Mouse (Mus musculus): Measurements from ENCODE around the gene Toe1. TPM values are rescaled to one million over a fixed set of nuclear protein-coding genes. Genes with fewer than 3 reads are reported as not detected.

Toe1 gene
- total and polyA plus RNA-seq, 3 experiments, result 3.5 to 46.1 (median 12.5) TPM

- Histone ChIP-seq H3K27me3 (ENCODE audit: insufficient read depth, low read length) (peaks cover 38% of the 10 kb centered on the region), H3K4me1 (ENCODE audit: insufficient read depth, low read depth, low read length) (peaks cover 5% of the 10 kb centered on the region), H3K9me3 (replicated peaks) (no peaks in the 10 kb centered on the region), H3K4me3 (ENCODE audit: low read depth, low read length) (no peak overlapping the region; the same call in 1 of the 2 replicates), H3K36me3 (replicated peaks) (peaks cover 27% of the 10 kb centered on the region)
- no peak for TF ChIP-seq TAL1 (conservative IDR thresholded peaks at IDR 0.05; ENCODE audit: low read depth, low read length)
- TF ChIP-seq POLR2AphosphoS5 (IDR thresholded peaks at IDR 0.05; ENCODE audit: insufficient replicate concordance, low read depth, low read length), result no peak
- no peak for TF ChIP-seq GATA2 (IDR thresholded peaks at IDR 0.05; ENCODE audit: borderline replicate concordance, low read depth, low read length)
- no peak for TF ChIP-seq GATA1 (IDR thresholded peaks at IDR 0.05; ENCODE audit: borderline replicate concordance, low read length)
- TF ChIP-seq CTCF (IDR thresholded peaks at IDR 0.05; ENCODE audit: low read depth, low read length), result no peak
- DNase-seq (ENCODE audit: low spot score) (no peak), ATAC-seq (ENCODE audit: extremely low read depth, insufficient number of reproducible peaks, low FRiP score, poor library complexity, severe bottlenecking) (no peak)
Measured at GRCm38 (mm10) chr4:116820902-116821693, 13.7 kb upstream of the Toe1 start.

- H3K4me1 ChIP-seq (ENCODE audit: insufficient read depth, low read depth, low read length), result peaks cover 5% of the 10 kb centered on the region
- H3K9me3 ChIP-seq (replicated peaks), result no peaks in the 10 kb centered on the region
- peaks cover 35% of the 10 kb centered on the region for H3K36me3 ChIP-seq (replicated peaks)
- DNase-seq (ENCODE audit: low spot score) (no peak), ATAC-seq (ENCODE audit: extremely low read depth, insufficient number of reproducible peaks, low FRiP score, poor library complexity, severe bottlenecking) (no peak)
- no peak overlapping the region for H3K4me3 ChIP-seq (ENCODE audit: low read depth, low read length)
- peaks cover 35% of the 10 kb centered on the region for H3K27me3 ChIP-seq (ENCODE audit: insufficient read depth, low read length)
- TF ChIP-seq CTCF (IDR thresholded peaks at IDR 0.05; ENCODE audit: low read depth, low read length) (no peak), GATA2 (IDR thresholded peaks at IDR 0.05; ENCODE audit: borderline replicate concordance, low read depth, low read length) (no peak)
Measured at GRCm38 (mm10) chr4:116819968-116820901, 12.8 kb upstream of the Toe1 start.

GRCm38 (mm10) chr4:116817486-116817885 is 10.0 kb upstream of the Toe1 start:
- no peak for TF ChIP-seq POLR2AphosphoS5 (IDR thresholded peaks at IDR 0.05; ENCODE audit: insufficient replicate concordance, low read depth, low read length)
- TF ChIP-seq GATA2 (IDR thresholded peaks at IDR 0.05; ENCODE audit: borderline replicate concordance, low read depth, low read length), result no peak
- no peak for TF ChIP-seq TAL1 (conservative IDR thresholded peaks at IDR 0.05; ENCODE audit: low read depth, low read length)
- TF ChIP-seq CTCF (IDR thresholded peaks at IDR 0.05; ENCODE audit: low read depth, low read length), result no peak
- TF ChIP-seq GATA1 (IDR thresholded peaks at IDR 0.05; ENCODE audit: borderline replicate concordance, low read length), result no peak
- H3K4me1 ChIP-seq (ENCODE audit: insufficient read depth, low read depth, low read length), result peaks cover 5% of the 10 kb centered on the region
- H3K36me3 ChIP-seq (replicated peaks), result peaks cover 48% of the 10 kb centered on the region
- peaks cover 21% of the 10 kb centered on the region for H3K27me3 ChIP-seq (ENCODE audit: insufficient read depth, low read length)
- no peak overlapping the region for H3K4me3 ChIP-seq (ENCODE audit: low read depth, low read length)
- no peaks in the 10 kb centered on the region for H3K9me3 ChIP-seq (replicated peaks)
- DNase-seq (ENCODE audit: low spot score) (no peak), ATAC-seq (ENCODE audit: extremely low read depth, insufficient number of reproducible peaks, low FRiP score, poor library complexity, severe bottlenecking) (no peak)

- peaks cover 3% of the 10 kb centered on the region; the same call in 1 of the 2 replicates for H3K27me3 ChIP-seq (ENCODE audit: insufficient read depth, low read length)
- TF ChIP-seq POLR2AphosphoS5 (IDR thresholded peaks at IDR 0.05; ENCODE audit: insufficient replicate concordance, low read depth, low read length) (no peak), TAL1 (conservative IDR thresholded peaks at IDR 0.05; ENCODE audit: low read depth, low read length) (no peak), GATA1 (IDR thresholded peaks at IDR 0.05; ENCODE audit: borderline replicate concordance, low read length) (no peak), CTCF (IDR thresholded peaks at IDR 0.05; ENCODE audit: low read depth, low read length) (no peak), GATA2 (IDR thresholded peaks at IDR 0.05; ENCODE audit: borderline replicate concordance, low read depth, low read length) (no peak)
- H3K9me3 ChIP-seq (replicated peaks), result no peaks in the 10 kb centered on the region
- H3K4me1 ChIP-seq (ENCODE audit: insufficient read depth, low read depth, low read length), result peaks cover 14% of the 10 kb centered on the region
- ATAC-seq (ENCODE audit: extremely low read depth, insufficient number of reproducible peaks, low FRiP score, poor library complexity, severe bottlenecking) (no peak), DNase-seq (ENCODE audit: low spot score) (no peak)
- no peak overlapping the region for H3K4me3 ChIP-seq (ENCODE audit: low read depth, low read length)
- peaks cover 62% of the 10 kb centered on the region for H3K36me3 ChIP-seq (replicated peaks)
Measured at GRCm38 (mm10) chr4:116815276-116815675, 7.8 kb upstream of the Toe1 start.

- DNase-seq (ENCODE audit: low spot score) (no peak), ATAC-seq (ENCODE audit: extremely low read depth, insufficient number of reproducible peaks, low FRiP score, poor library complexity, severe bottlenecking) (no peak)
- Histone ChIP-seq H3K4me3 (ENCODE audit: low read depth, low read length) (no peak overlapping the region), H3K9me3 (replicated peaks) (no peaks in the 10 kb centered on the region), H3K27me3 (ENCODE audit: insufficient read depth, low read length) (no peaks in the 10 kb centered on the region), H3K4me1 (ENCODE audit: insufficient read depth, low read depth, low read length) (peaks cover 34% of the 10 kb centered on the region), H3K36me3 (replicated peaks) (peaks cover 48% of the 10 kb centered on the region)
- TF ChIP-seq GATA2 (IDR thresholded peaks at IDR 0.05; ENCODE audit: borderline replicate concordance, low read depth, low read length) (no peak), CTCF (IDR thresholded peaks at IDR 0.05; ENCODE audit: low read depth, low read length) (no peak), POLR2AphosphoS5 (IDR thresholded peaks at IDR 0.05; ENCODE audit: insufficient replicate concordance, low read depth, low read length) (no peak), GATA1 (IDR thresholded peaks at IDR 0.05; ENCODE audit: borderline replicate concordance, low read length) (no peak)
Measured at GRCm38 (mm10) chr4:116811012-116811411, 3.6 kb upstream of the Toe1 start.

- no peaks in the 10 kb centered on the region for H3K9me3 ChIP-seq (replicated peaks)
- H3K27me3 ChIP-seq (ENCODE audit: insufficient read depth, low read length), result no peaks in the 10 kb centered on the region
- peaks cover 6% of the 10 kb centered on the region; the same call in 1 of the 2 replicates for H3K4me1 ChIP-seq (ENCODE audit: insufficient read depth, low read depth, low read length)
- DNase-seq (ENCODE audit: low spot score), result no peak
- TF ChIP-seq TAL1 (conservative IDR thresholded peaks at IDR 0.05; ENCODE audit: low read depth, low read length) (no peak), POLR2AphosphoS5 (IDR thresholded peaks at IDR 0.05; ENCODE audit: insufficient replicate concordance, low read depth, low read length) (no peak), GATA2 (IDR thresholded peaks at IDR 0.05; ENCODE audit: borderline replicate concordance, low read depth, low read length) (no peak), CTCF (IDR thresholded peaks at IDR 0.05; ENCODE audit: low read depth, low read length) (0 out of 2 replicates have a peak, but pooled peaks have one; percentile 6), GATA1 (IDR thresholded peaks at IDR 0.05; ENCODE audit: borderline replicate concordance, low read length) (no peak)
- ATAC-seq (ENCODE audit: extremely low read depth, insufficient number of reproducible peaks, low FRiP score, poor library complexity, severe bottlenecking), result no peak
- peaks cover 47% of the 10 kb centered on the region for H3K36me3 ChIP-seq (replicated peaks)
- H3K4me3 ChIP-seq (ENCODE audit: low read depth, low read length), result no peak overlapping the region
Measured at GRCm38 (mm10) chr4:116799901-116800300, 7.5 kb downstream of the Toe1 start.

Data from G1E (cell line).